Mouse (Mus musculus) stomach, postnatal 0 days (tissue): ENCODE measurements around the gene Luzp2.

Experiments used
- CTCF ChIP-seq: IDR thresholded peaks from 2 replicates; pipeline ENCODE4 v1.5.1; 2016; ENCODE audit warnings: antibody characterized with exemption, low read depth, mild to moderate bottlenecking, moderate library complexity
- EP300 ChIP-seq: optimal IDR thresholded peaks from 2 replicates; pipeline ENCODE3; 2016; ENCODE audit warnings: antibody characterized with exemption

- TF ChIP-seq EP300 (no peak), CTCF (no peak)
These were observed 7.6 kb downstream of the Luzp2 start for GRCm38 (mm10) chr7:54842807-54843335.
